Mouse (Mus musculus): ENCODE measurements around the gene Incenp.

DNA sequence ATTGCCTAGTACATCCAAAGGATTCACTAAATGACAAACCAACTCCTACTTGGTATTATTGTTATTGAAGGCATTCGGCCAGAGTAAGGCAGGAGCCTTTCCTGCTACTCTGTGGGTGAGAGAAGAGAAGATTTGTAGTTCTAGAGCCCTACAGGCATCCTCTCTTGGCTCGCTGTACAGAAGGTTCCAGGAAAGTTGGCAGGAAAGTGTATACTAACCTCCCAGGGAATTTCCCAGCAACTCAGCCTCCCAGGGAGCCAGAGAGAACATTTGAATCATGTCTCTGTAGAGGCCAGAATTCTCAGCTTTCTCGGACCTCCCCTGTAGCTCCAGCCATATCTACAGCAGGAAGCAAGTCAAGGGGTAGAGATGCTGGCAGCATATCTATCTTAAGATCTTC is 47.6 kb upstream of the Incenp start:
- TF ChIP-seq POLR2A (IDR thresholded peaks at IDR 0.05; ENCODE audit: insufficient read depth, low read depth, low read length) (no peak), CTCF (IDR thresholded peaks at IDR 0.05; ENCODE audit: insufficient read depth, low read depth, low read length) (no peak)

Measured in olfactory bulb, adult 2 months (tissue).